Mouse (Mus musculus) stomach, postnatal 0 days (tissue): ENCODE data around the gene Ica1.

ENCODE experiments used
- CTCF ChIP-seq: IDR thresholded peaks from 2 replicates; pipeline ENCODE4 v1.5.1; 2016; ENCODE audit warnings: antibody characterized with exemption, low read depth, mild to moderate bottlenecking, moderate library complexity
- EP300 ChIP-seq: optimal IDR thresholded peaks from 2 replicates; pipeline ENCODE3; 2016; ENCODE audit warnings: antibody characterized with exemption

- TF ChIP-seq CTCF (no peak), EP300 (no peak)
Observed at GRCm38 (mm10) chr6:8736493-8736820, 41.8 kb downstream of the Ica1 start.
